Mouse (Mus musculus) gonadal fat pad, adult 2 months (tissue): ENCODE data around the gene B9d2. TPM values are rescaled to one million over a fixed set of nuclear protein-coding genes. Genes with fewer than 3 reads are reported as not detected.
A peak's percentile ranks its signal among the peaks of the same experiment; 100 is the strongest.

Experiments
- DNase-seq: peaks from one replicate; pipeline ENCODE4 v3.0.0-alpha.2; 2012; ENCODE audit warnings: low read depth
- polyA plus RNA-seq: library from polyadenylated mRNA; depleted of rRNA; stranded (reverse); fragments of >200 nt; gene quantifications from 2 replicates; pipeline ENCODE4 v1.2.3, GENCODE M21; 2012; rRNA removed

Gene B9d2
- 42.3 and 46.3 TPM in 2 replicates for polyA plus RNA-seq

- DNase-seq, result no peak
Measured at GRCm38 (mm10) chr7:25680514-25681258, at the start of gene B9d2. B9d2 (plus strand) TSS chr7:25680780.

DNA sequence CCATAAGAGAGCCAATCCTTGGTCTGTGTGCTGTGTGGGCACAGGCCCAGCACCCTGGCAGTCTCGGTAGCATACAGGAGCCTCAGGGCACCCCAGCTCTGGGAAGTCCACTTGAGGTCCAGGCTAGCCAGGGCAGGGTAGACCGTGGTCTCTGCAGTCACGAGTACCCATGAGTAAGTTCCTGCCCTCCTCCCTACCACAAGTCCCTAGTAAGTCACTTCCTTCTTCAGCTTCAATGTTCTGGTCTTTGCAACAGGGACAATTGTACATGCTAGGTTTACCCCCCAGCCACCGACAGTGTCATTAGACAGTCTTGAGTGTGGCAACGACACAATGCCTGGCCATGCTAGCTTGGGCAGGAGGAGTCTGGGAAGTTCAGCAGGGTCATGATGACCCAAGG is 47.9 kb upstream of the B9d2 start:
- DNase-seq, result no peak

DNA sequence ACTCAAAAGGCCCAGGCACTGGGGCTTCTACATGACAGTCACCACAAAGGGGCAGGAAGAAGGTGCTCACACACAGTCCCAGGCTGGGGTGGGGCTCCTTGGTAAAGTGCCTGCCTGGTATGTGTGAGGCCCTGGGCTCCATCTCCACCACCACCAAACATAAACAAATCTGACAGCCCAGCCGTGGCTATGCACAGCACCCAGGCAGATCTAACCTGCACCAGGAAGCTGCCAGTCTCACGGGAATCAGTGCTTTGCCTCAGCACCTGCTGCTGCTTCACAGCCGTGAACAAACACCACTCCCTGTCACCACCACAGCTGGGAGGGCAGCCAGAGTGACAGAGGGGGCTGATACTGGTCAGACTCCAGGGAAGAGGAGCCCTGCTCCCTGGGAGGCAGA is 44.2 kb upstream of the B9d2 start:
- no peak for DNase-seq

DNA sequence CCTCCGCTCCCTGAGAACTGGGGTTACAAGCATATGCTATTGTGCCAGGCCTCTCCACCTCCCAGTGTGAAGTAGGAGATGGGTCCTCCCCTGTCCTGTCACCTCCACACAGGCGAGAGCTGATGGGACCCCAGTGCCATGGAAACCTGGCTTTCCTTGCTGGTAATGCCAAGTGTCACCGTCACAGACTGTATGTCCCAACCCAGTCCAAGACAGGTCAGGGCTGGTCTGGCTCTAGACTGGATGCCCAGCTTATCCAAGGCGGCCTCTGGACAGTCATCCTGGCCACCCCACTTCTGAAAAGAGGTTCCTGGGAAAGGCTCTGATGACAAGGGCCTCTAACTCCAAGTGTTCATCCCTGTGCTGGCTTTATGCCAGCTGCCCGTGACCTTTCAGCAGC is 43.5 kb upstream of the B9d2 start:
- DNase-seq, result no peak

DNA sequence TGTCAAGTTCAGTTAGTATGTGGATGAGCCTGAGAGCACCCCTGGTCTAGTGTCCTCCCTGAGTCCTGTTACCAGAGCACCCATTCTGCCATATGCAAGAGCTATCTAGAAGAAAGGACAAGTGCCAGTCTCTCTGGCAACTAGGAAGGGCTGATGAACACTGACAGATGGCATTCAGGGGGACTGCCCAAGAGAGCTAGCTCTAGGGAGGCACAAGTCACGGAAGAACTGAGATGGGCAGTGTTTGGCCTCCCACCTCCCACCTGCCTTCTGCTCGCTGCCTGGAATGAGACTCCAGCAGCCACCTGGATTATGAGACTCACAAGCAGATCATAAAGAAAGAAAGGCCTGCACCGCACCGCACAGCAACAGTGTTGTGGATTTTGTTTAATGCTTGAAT is 40.8 kb upstream of the B9d2 start:
- no peak for DNase-seq

DNA sequence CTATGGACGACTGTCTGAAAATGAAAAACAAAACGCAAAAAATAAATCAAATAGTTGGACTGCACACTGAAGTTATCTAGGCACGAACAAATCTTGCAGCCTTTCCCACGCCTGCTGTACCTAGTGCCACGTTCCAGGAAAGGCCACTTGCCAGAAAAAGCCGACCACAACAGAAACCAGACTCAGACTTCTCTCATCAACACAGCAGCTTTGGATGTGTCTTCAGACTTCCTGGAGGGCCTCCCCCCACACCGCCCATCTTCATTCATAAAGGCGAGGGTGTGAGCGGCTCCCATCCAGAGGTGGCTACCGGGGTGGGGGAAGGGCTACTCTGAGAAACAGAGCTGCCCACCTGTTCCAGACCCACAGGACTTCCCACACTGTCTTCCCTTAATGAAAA is 36.4 kb upstream of the B9d2 start:
- no peak for DNase-seq

DNA sequence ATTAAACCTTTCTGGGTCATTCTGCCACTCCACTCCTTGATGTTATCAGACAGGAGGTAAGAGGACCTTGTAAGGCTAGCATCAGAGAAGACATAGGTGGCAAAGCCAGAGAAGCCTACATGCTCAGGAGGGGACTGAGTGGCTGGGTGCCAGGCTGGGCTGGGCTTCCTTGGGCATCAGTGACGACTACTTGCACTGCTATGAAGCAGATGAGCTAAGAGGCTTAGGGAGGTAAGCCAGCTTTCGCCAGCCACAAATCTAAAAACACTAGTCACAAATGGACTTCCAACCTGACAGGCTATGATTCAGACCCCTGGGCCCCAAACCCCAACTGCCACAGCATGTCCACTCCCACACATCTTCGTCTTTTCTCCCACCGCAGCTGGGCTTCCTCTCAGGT is 35.9 kb upstream of the B9d2 start:
- DNase-seq, result no peak

- peak; percentile 95 for DNase-seq
Measured at GRCm38 (mm10) chr7:25645074-25645473, 35.5 kb upstream of the B9d2 start.

DNA sequence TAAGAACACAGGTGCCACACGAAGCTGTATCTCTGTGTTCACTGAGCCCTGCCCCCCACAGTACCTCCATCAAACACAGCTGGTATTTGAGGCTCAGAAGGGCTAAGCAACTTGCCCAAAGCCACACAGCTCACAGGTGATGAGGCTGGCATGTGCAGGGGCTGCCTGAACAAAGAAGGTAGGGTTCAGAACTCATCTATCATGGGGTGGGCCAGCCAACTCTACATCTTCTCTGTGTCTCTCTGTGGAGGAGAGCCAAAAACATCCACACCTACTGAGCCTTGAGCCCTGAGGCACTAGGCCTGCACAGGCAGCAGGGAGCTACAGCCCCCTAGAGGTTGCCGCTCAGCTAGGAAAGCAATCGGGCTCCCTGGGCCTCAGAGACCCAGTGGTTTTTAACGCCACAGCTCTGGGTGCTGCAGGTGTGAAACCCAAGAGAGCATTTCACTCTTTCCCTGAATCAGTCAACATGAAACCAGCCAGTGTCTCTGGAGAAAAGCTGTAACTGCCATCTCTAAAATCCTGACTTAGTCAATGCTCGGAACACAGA is 32.9 kb upstream of the B9d2 start:
- DNase-seq, result no peak

DNA sequence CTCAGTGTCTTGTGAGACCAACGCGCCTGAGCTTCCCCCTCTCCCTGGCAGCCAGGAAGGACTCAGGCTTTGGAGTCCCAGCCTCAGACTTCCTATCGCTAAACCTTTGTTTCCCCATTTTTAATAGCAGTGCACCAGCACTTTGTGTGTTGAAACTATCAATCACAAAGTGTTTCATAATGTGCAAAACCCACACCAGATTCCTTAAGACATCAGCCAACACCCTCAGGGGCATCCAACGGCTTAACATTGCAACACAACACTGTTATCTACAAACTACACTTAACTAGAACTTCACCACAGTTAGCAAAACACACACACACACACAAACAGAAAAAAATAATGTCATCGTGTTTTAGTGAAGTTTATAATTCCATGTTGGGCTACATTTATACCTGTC is 30.7 kb upstream of the B9d2 start:
- peak; percentile 91 for DNase-seq

DNA sequence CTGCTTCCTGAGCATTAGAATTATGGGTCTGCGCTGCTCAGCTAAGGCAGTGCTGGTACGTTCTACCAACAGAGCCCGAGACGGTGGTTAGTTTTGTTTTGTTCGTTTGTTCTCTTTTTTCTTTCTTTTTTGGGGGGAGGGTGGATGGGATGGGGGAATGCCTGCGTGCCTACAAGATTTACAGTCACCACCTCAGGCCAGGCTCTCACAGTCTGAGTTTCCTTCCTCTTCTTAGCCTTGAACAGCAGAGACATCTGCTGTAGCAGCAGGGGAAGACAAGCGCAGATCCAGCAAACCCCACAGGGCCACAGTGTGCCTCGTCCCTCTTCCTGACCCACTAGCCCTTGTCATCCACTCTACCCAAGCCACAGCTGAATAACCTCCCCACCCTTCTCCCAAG is 29.3 kb upstream of the B9d2 start:
- DNase-seq, result no peak

DNA sequence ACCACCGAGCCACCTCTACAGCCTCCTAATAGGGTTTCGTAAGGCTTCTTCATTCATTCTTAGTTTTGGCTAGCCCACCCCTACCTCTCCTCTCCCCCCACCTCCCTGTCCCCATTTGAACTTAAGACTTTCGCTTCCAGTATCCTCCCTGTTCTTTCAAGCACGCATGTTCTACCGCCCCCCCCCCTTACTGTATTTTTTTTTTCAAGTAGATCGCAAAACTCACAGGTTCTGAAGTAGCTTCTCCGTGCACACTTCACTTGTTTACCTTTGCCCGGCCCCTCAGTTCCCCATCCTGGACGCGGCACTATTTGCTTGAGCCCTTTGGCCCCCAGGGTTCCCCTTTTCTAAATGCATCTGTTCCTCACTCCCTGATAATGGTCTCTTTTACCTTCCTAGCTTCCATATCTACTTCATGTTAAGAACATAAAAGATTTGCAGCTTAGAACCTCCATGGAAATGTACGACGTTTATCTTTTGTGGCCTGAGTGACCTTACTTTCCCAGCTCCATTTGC is 28.3 kb upstream of the B9d2 start:
- DNase-seq, result no peak

DNA sequence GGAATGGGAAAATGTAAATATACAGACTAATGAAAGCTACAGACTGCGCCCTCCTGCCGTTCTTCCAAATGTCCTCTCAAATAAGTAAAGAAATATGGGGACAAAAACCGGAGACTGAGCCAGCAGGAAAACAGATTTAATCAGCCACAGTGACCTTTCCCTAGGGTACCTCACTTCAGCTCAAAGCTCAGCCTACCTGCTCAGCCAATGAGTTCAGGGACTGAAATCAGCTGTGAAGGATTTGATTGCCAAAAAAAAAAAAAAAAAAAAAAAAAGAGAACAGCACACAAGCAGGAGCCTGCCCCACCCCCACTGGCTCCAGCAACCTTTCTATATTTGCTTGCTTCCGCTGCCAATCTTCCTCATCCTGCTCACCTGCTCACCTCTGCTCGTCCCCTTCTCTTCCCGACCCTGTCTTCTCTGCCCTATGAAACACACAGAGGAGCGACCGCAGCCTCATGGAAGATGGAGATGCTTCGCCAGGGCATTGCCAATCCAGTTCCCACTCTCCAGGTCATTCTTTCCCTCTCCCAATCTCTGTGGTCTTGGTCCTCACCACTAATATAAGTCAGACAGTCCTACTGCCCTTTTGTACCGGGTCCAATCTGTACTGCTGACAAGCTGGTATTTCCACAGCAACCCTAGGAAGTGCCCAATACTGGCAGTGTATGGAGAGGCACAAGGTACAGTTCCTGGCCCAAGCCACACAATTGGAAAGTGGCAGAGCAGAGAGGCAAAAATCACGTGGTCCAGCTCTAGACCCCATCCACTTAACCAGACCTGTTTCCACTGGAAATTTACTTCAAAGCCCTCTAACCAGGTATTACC is 24.8 kb upstream of the B9d2 start:
- DNase-seq, result no peak

DNA sequence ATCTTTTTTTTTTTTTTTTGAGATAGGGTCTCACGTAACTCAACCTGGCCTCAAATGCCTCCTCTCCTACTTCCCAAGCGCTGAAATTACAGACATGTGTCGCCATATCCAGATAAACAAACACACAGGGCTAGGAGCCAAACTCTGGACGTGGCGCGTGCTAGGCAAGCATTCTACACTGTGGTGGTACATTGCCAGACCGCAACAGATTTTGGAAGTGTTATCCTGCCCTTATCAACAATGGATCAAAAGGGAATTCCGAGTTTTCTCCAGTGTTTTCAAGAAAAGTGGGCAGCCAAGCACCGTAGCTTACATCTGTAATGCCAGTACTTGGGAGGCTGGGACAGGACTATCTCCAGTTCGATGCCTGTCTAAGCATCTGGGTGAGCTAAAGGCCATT is 22.8 kb upstream of the B9d2 start:
- no peak for DNase-seq

DNA sequence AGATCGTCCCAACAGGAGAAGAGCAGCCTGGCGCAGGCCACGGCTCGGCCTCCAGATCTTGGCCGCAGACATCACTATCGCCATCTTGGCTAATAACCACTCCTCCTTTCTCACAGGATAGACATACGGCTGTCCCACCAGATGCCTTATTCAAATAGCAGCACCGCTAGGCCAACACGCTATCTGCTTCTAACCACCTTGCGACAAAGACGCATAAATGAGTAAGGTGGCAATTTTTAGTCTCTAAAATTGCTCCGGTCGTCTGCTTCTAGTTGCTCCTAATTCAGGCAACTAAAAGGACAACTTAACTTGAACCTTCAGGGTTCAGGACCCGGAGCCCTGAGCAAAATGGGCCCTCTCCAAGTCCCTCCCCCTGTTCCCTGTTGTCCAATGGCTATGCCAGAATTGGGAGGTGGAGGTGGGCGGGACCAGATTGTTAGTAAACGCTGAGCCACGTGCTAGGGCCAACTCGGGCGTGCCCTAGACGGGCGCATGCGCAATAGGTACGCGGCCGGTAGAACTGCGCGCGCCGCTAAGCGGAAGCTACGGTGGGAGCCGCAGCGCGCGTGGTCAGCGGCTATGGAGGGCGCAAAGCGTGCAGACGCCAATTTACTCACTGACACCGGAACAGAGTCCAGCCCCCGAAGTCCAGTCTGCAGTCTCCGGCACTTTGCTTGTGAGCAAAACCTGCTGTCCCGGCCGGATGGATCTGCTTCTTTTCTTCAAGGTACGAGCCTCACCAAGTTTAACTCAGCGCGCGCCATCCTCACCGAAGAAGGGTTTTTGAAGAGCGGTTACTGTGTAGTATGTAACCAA is 21.7 kb upstream of the B9d2 start, which contains the start of the genes Bckdha and Exosc5:
Gene Bckdha, minus strand, starts transcription at position 325 of the 816 bp plus-strand sequence.
Gene Exosc5, plus strand, starts transcription at position 508 of the 816 bp plus-strand sequence.
- DNase-seq, result peak; percentile 91

- DNase-seq, result no peak
Measured at GRCm38 (mm10) chr7:25666381-25666780, 14.2 kb upstream of the B9d2 start.

DNA sequence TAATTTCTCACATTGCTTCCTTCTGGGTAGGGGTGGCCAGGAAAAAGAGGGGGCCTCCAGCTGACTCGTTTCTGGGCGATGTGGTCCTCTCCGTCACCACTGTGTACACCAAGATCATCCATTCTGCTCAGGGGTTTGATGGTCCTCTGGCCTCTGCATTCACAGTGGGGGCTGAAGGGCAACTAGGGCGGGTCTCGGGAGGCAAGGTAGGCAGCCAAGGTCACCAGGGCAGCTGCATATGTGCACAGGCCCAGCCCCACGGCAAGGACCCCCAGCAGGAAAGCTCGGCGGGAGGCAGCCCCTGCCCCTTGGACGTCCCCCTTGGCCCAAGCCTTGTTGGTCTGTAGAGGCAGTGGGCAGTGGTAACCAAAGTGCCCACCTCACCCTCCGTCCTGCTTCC is 11.4 kb upstream of the B9d2 start:
- no peak for DNase-seq

- DNase-seq, result no peak
Measured at GRCm38 (mm10) chr7:25669631-25670030, 10.9 kb upstream of the B9d2 start.

DNA sequence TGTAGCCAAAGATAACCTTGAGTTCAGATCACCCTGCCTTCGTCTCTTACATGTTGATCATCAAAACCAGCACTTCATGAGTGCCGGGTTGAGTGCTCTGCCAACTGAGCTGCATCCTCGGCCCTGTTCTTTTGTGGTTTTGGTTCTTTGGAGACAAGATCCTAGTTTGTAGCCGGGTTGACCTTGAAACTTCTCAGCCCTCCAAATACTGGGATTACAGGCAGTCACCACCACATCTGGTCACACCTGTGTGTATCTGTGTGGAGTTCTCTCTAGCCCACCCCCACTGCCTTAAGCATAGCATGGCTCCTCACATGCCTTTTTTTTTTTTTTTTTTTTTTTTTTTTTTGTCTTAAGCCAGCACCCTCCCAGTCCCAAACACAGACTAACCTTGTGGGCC is 10.5 kb upstream of the B9d2 start:
- DNase-seq, result no peak

GRCm38 (mm10) chr7:25671686-25672085 is 8.9 kb upstream of the B9d2 start:
- DNase-seq, result no peak

DNA sequence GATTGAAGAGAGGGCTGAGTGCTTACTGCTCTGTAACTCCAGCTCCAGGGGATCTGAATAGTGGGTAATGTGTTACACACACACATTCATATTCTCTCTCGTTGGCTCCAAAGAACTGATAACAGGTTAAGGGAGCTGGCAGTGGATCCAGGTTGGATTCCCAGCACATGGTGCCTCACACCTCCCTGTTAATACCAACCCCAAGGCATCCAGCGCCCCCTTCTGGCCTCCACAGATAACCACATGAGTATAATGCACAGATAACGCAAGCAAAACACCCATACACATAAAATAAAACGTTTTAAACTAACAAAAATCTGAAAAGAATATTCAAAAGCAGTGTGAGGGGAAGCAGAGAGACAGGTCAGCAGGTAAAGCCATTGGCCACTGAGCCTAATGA is 8.1 kb upstream of the B9d2 start:
- no peak for DNase-seq

GRCm38 (mm10) chr7:25674297-25674696 is 6.3 kb upstream of the B9d2 start:
- DNase-seq, result no peak
